In the genomic region with DNA sequence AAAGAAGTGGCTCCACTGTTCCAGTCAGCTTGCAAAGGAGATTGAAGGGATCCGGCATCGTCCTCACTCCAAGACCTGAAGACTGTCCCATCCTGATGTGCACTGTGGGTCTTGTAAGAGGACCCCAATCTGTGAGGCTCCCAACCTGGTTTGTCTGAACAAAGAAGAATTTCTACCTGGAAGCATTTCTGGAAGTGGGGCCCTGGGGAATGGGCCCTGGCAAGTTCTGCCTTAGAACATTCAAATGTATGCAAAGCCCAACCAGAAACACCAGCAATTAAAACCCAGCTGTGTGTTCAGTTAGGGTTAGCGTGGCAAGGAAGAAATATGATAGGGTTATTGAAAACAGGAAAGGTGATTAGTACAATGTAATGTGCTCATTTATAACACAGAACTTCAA, we compare ENCODE assay signal across 18 mouse cellular contexts.
"Had no signal": no experiment of that assay in that cellular context is flagged by ENCODE, and none has a peak within 500 bp of the region (broad histone marks: within the 10 kb centered on the region; RNA-seq: fewer than 3 reads in every experiment).

No protein-coding gene starts in this region.

- H3K4me1 ChIP-seq: kidney, embryonic 15.5 days; liver, embryonic 13.5 days; neural tube, embryonic 12.5 days; stomach, embryonic 15.5 days had no signal

- H3K36me3 ChIP-seq: kidney, embryonic 15.5 days; limb, embryonic 13.5 days; liver, embryonic 13.5 days; midbrain, embryonic 15.5 days; neural tube, embryonic 12.5 days; stomach, embryonic 15.5 days had no signal

- H3K27me3 ChIP-seq: limb, embryonic 13.5 days; liver, embryonic 13.5 days; midbrain, embryonic 15.5 days; neural tube, embryonic 12.5 days; stomach, embryonic 15.5 days had no signal

- H3K27ac ChIP-seq: kidney, embryonic 15.5 days; limb, embryonic 13.5 days; liver, embryonic 13.5 days; midbrain, embryonic 15.5 days; neural tube, embryonic 12.5 days; stomach, embryonic 15.5 days had no signal

- ATAC-seq: midbrain, embryonic 15.5 days had no signal

- H3K9me3 ChIP-seq: kidney, embryonic 15.5 days; stomach, embryonic 15.5 days had no signal

- H3K9ac ChIP-seq: kidney, embryonic 15.5 days; limb, embryonic 13.5 days; liver, embryonic 13.5 days; midbrain, embryonic 15.5 days; neural tube, embryonic 12.5 days; stomach, embryonic 15.5 days had no signal

- H3K4me3 ChIP-seq: kidney, embryonic 15.5 days; limb, embryonic 13.5 days; liver, embryonic 13.5 days; midbrain, embryonic 15.5 days; neural tube, embryonic 12.5 days; stomach, embryonic 15.5 days had no signal

- DNase-seq: kidney, adult 11 months; kidney, adult 8-10 months; kidney, postnatal 10 days; kidney, postnatal 36 days; liver, embryonic 13.5 days; lung, adult 2 months; lung, postnatal 14 days; lung, postnatal 4 days; retina, postnatal 1 day; right cerebral cortex, postnatal 25 days; spleen, adult 18-20 months; thymus, postnatal 25 days had no signal

- H3K4me2 ChIP-seq: kidney, embryonic 15.5 days; limb, embryonic 13.5 days; liver, embryonic 13.5 days; midbrain, embryonic 11.5 days; midbrain, embryonic 15.5 days; neural tube, embryonic 12.5 days; stomach, embryonic 15.5 days had no signal
